Mouse (Mus musculus): ENCODE measurements at regions not wholly inside any gene's neighbourhood (a gene's known extent, or its start where the extent isn't known, plus 50 kb on each side); places are given as distances from the start of the nearest gene placed in this dataset.

DNA sequence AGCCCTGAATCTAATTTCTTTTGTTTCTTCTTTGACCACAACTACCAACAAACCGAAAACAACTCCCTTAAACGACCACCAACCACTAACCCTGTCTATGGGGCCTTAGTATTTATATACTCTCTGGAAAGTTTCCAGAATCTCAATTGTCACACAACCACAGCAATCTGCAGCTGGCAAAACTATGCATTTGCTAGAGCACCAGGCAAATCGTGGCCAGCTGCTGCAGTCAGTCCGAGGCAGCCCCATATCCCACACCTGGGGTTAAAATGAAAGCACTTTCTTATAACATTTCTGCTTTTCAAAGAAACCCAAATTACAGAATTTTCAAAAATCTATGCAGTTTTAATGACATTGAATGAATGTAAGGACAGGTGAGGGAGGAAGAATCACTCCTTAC is 63.8 kb upstream of the Thpo start:
- no peak for DNase-seq

DNA sequence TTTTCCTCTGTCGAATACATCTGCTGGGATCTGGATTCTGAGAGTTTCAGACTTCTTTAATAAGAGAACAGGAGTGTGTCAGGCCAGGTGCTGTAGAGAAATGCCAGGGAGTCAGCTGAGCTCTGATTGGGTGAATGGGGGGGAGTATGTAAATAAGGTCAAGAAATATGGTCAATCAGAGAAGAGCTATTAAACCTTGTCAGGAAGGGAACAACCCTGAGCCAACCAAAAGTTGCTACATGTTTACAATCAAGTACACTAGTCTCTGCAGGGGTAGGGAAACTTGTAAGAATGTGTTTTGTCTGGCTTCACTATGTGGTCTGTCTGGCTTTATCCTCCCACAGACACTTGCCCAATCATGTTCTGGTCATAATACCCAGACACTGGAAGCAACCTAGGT is 60.4 kb upstream of the Thpo start:
- DNase-seq, result no peak

All from right cerebral cortex, adult 18-20 months (tissue).